Mouse (Mus musculus) lung, adult 2 months (tissue): Measurements from ENCODE around the gene Ppfia3.

Source experiments
- CTCF ChIP-seq: fragments of 200-500 bp; IDR thresholded peaks from 2 replicates; pipeline ENCODE4 v1.5.1; 2011; ENCODE audit warnings: mild to moderate bottlenecking, low read length, control low read depth; ENCODE audit not compliant: insufficient read depth
- POLR2A ChIP-seq: fragments of 200-500 bp; IDR thresholded peaks from 2 replicates; pipeline ENCODE4 v1.6.1; 2011; ENCODE audit warnings: low read depth, mild to moderate bottlenecking, control low read depth, low read length, borderline replicate concordance; ENCODE audit errors: extremely low read depth

- TF ChIP-seq POLR2A = no peak
- no peak for TF ChIP-seq CTCF
Measured at GRCm38 (mm10) chr7:45337469-45337868, 29.4 kb downstream of the Ppfia3 start.
